Mouse (Mus musculus) splenic B cell, adult 2 months (primary cell): Measurements from ENCODE around the gene Chfr.
A peak's percentile ranks its signal among the peaks of the same experiment; 100 is the strongest.

Source experiments
- DNase-seq: peaks from one replicate; pipeline ENCODE4 v3.0.0-alpha.2; 2011; ENCODE audit warnings: low read depth, low spot score
- H3K27me3 ChIP-seq: 2 replicates; pipeline ENCODE4 v1.6.1; 2012; ENCODE audit warnings: mild to moderate bottlenecking, low read length, moderate library complexity, mixed read lengths; ENCODE audit not compliant: control insufficient read depth, poor library complexity, insufficient read depth, severe bottlenecking
- H3K36me3 ChIP-seq: 2 replicates; pipeline ENCODE4 v1.6.1; 2012; ENCODE audit warnings: mild to moderate bottlenecking, low read length, moderate library complexity, mixed read lengths; ENCODE audit not compliant: control insufficient read depth, poor library complexity, insufficient read depth, severe bottlenecking

The Chfr gene

DNA sequence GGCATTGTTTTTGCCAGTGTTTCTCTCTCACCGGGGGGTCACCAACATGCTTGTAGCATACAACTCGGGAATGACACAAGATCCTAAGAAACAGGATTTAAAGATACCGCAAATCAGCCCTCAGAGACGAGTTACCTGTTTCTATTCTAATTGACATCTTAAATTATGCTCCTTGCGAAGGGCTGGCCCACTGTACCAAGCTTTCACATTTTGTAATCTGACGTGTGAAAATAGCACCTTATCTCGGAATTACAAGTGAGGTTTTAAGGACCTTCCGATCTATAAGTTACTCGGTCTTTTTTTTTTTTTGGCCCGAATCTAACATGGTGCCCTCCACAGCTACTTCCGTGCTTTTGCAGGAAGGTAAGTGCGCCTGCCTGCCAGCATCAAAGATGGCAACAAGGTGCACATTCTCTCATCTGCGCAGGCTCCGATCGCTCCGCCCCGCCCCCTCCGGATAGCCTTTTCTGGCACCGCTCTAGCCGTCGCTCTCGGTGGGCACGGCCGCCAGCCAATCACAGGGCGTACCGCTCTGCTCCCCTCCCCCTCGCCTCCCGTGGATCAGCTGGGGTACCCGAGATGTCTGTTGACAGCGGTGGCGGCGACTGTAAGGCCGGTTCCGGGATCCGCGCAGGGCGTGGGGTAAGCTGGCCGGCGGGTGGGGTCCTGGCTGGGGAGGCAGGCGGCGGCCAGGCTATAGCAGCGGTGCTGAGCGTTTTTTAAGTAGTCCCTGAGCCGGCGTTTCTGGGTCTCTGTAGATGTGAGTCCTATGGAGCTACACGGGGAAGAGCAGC lies at the start of gene Chfr:
TSS of gene Chfr (plus strand) at position 550 of the 794 bp plus-strand sequence.
- DNase-seq, result peak; percentile 99
- Histone ChIP-seq H3K36me3 (peaks cover 5% of the 10 kb centered on the region; the same call in 1 of the 2 replicates), H3K27me3 (no peaks in the 10 kb centered on the region)

GRCm38 (mm10) chr5:110086161-110086866 lies 49.3 kb upstream of the Chfr start:
- Histone ChIP-seq H3K27me3 (no peaks in the 10 kb centered on the region), H3K36me3 (no peaks in the 10 kb centered on the region)
- no peak for DNase-seq

- DNase-seq, result no peak
- H3K36me3 ChIP-seq, result no peaks in the 10 kb centered on the region
- no peaks in the 10 kb centered on the region for H3K27me3 ChIP-seq
Measured at GRCm38 (mm10) chr5:110091546-110091945, 44.1 kb upstream of the Chfr start.

- no peaks in the 10 kb centered on the region for H3K27me3 ChIP-seq
Measured at GRCm38 (mm10) chr5:110094030-110094846, 41.4 kb upstream of the Chfr start, which contains the start of gene Gm35315. Gene Gm35315 (minus strand): TSS chr5:110094420.

GRCm38 (mm10) chr5:110094847-110095213 lies 40.8 kb upstream of the Chfr start:
- DNase-seq, result no peak
- Histone ChIP-seq H3K27me3 (no peaks in the 10 kb centered on the region), H3K36me3 (no peaks in the 10 kb centered on the region)

More at GRCm38 (mm10) chr5:110094030-110094846, 41.4 kb upstream of the Chfr start, which contains the start of gene Gm35315:
- peak; percentile 92 for DNase-seq
- H3K36me3 ChIP-seq, result no peaks in the 10 kb centered on the region

- no peak for DNase-seq
- Histone ChIP-seq H3K36me3 (no peaks in the 10 kb centered on the region; the same call in 1 of the 2 replicates), H3K27me3 (no peaks in the 10 kb centered on the region)
Measured at GRCm38 (mm10) chr5:110098991-110099477, 36.6 kb upstream of the Chfr start.

- peak; percentile 31 for DNase-seq
Measured at GRCm38 (mm10) chr5:110099656-110100580, 35.7 kb upstream of the Chfr start, which contains the start of gene Plcxd1. Gene Plcxd1 (plus strand): TSS chr5:110099969.

DNA sequence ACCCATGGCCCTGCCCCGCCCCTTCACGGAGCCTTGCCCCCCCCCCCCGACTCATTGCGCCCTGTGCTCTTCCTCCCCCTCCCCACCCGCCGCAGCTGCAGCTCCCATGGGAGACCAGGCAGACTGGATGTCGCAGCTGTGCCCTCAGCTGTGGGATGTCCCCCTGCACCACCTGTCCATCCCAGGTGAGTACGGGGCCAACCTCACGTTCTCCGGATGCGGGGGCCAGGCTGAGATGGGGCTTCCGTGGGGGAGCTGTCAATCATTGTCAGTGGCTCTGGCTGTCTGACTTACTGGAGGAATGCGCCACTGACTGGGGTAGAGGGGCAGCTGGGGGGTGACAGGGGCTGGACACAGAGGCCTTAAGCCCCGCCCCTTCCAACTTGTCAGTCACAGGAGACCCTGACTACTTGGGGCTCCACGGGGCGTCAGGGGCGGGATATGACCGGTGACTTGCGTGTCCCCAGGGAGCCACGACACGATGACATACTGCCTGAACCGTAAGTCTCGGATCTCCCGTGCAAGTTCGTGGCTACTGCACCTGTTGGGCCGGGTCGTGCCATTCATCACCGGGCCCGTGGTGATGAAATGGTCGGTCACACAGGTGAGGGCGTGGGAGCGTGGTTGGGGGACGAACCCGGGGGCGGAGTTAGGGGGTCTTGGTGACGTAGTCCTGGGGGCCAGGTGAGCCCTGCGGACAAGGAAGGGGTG lies 34.6 kb upstream of the Chfr start:
- DNase-seq, result peak; percentile 79
- Histone ChIP-seq H3K36me3 (peaks cover 7% of the 10 kb centered on the region), H3K27me3 (no peaks in the 10 kb centered on the region)

More at GRCm38 (mm10) chr5:110099656-110100580, 35.7 kb upstream of the Chfr start, which contains the start of gene Plcxd1:
- Histone ChIP-seq H3K27me3 (no peaks in the 10 kb centered on the region), H3K36me3 (peaks cover 5% of the 10 kb centered on the region; the same call in 1 of the 2 replicates)

DNA sequence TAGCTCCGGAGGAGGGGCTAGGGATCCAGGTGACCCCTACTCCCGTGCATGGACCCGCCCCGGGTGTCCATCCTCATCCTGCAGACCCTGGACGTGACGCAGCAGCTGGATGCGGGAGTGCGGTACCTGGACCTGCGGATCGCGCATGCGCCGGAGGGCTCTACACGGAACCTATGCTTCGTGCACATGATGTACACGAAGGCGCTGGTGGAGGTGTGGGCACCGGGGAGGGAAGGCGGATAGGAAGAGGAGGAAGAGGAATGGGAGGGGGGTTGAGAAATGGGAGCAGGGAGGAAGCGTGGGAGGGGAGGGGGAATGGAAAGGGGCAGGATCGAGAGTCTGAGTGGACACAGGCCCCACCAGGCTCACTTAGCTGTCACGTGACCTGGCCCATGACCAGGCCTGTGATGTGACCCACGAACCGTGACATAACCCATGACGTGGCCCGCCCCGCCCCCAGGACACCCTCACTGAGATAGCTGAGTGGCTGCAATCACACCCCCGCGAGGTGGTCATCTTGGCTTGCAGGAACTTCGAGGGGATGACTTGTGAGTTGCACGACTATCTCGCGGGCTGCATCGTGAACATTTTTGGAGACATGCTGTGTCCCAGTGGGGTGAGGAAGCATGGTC lies 33.8 kb upstream of the Chfr start:
- peak; percentile 81 for DNase-seq
- H3K36me3 ChIP-seq, result peaks cover 7% of the 10 kb centered on the region
- H3K27me3 ChIP-seq, result no peaks in the 10 kb centered on the region

GRCm38 (mm10) chr5:110102429-110102828 lies 33.2 kb upstream of the Chfr start:
- Histone ChIP-seq H3K27me3 (no peaks in the 10 kb centered on the region), H3K36me3 (peaks cover 7% of the 10 kb centered on the region)
- no peak for DNase-seq

DNA sequence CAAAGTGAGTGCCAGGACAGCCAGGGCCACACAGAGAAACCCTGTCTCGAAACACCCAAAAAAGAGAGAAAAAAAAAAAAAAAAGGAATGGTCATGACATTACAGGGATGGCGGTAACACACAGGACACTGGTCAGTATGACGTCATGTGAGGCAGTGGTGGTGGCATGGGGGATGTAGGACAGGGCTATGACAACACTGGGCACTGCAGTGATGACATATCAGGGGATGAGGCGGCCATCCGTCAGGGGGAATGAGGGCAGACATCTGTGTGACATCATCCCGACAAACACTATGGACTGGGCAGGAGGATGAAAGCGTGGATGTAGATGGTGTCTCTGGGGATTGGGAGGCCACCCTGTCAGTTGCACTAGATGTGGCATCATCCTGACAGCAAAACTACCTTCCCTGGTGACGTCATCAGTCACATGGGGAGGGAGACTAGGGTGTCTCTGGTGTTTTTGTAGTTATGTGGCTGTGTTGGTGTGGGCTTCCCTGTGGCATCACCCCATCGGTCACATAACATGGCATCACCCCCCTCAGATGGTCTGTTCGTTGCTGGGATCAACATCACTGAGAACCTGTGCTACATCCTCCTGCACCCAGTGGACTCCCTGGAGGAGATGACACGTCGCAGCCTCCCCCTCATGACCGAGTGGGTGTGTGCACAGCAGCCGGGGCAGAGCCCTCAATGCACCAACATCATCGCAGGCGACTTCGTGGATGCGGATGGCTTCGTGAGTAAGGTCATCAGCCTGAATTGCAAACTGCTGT lies 32.6 kb upstream of the Chfr start:
- H3K36me3 ChIP-seq, result peaks cover 7% of the 10 kb centered on the region
- H3K27me3 ChIP-seq, result no peaks in the 10 kb centered on the region
- peak; percentile 8 for DNase-seq

DNA sequence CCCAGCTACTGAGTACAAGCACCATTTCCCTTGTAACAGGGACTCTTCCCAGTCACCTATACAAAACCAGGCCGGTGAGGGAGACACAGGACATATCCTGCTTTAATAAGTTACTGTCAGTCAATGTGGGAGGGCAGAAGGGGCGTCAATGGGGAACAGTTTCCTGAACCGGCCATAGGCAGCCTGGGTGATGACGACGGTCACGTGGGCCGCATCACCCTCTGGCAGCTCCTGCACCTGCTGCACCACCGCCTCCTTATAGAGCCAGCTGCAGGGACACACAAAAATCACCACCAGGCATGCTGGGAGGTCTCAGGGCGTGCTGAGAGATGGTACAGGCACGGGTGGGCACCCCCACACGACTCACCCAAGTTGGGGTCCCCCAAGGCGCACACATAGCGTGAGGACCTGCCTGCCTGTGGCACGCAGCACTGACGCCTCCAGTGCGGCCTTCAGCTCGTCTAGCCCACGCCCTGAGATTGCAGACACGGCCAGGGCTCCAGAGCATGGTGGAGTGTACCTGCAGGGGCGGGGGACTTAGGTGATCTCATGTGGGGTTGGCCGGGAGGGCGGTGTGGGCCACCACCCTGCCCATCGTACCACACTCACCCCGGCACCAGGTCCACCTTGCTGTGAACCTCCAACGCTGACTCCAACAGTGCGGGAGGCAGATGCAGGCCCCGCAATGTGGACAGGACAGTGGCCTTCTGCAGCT lies 31.6 kb upstream of the Chfr start:
- peak; percentile 5 for DNase-seq
- Histone ChIP-seq H3K27me3 (no peaks in the 10 kb centered on the region), H3K36me3 (peaks cover 7% of the 10 kb centered on the region)
